Mouse (Mus musculus): ENCODE results near the gene Slc47a2.

DNA sequence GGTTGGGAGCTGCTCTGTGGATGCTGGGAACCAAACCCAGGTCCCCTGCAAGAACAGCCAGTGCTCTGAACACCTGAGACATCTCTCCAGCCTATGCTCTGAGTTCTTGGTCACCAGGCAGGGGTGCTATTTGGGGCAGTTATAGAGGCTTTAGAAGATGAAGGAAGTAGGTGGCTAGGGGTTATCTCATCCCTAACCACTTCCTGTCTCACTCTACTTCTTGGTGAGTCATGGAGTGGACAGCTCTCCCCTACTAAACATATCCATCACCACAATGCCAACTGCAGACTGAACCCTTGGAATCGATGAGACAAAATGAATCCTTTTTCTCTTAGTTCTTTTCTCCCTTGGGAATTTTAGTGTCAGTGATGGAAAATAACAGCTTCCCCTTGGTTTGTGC, 38.6 kb upstream of the Slc47a2 start:
- TF ChIP-seq ZC3H11A (IDR thresholded peaks at IDR 0.05; ENCODE audit: borderline replicate concordance, low read depth, low read length) (no peak), HCFC1 (IDR thresholded peaks at IDR 0.05; ENCODE audit: borderline replicate concordance, insufficient read depth, low read length) (no peak), CHD2 (IDR thresholded peaks at IDR 0.05; ENCODE audit: low read depth, low read length) (no peak)
